11 mouse cellular contexts compared by ENCODE assay signal in genomic region chr3:53234689-53235088, GRCm38 (mm10).
DNase-seq lines count a peak whose midpoint lies in the region; TF ChIP-seq lines count a peak whose summit lies in the region.
"Had no signal": no experiment of that assay in that cellular context is flagged by ENCODE, and none has a peak within 500 bp of the region (broad histone marks: within the 10 kb centered on the region; RNA-seq: fewer than 3 reads in every experiment).

No protein-coding gene starts in this region.

- TF ChIP-seq CTCF in left cerebral cortex, adult 2 months (IDR thresholded peaks at IDR 0.05), result peak; percentile 46

- H3K4me3 ChIP-seq in left cerebral cortex, adult 2 months, result no peak overlapping the region
- H3K4me3 ChIP-seq: intestine, embryonic 15.5 days; limb, embryonic 15.5 days; neural tube, embryonic 12.5 days had no signal

- intact Hi-C loops in left cerebral cortex, adult 2 months (cut with DNase I), result no loop called here
- intact Hi-C loops in left cerebral cortex, postnatal 4 days (cut with DNase I), result no loop called here

- H3K27ac ChIP-seq in left cerebral cortex, adult 2 months, result no peak overlapping the region
- H3K27ac ChIP-seq: intestine, embryonic 15.5 days; limb, embryonic 15.5 days; neural tube, embryonic 12.5 days had no signal

- peak; percentile 46 for DNase-seq in cerebellum, adult 9-10 months
- no peak for DNase-seq in cerebellum, adult 18-20 months
- no peak for DNase-seq in left cerebral cortex, adult 2 months (ENCODE audit: extremely low spot score in 1 of 2, low spot score in 2 of 2)
- DNase-seq in left cerebral cortex, postnatal 4 days, result no peak
- DNase-seq in 416B (ENCODE audit: low read depth) (peak; percentile 8), ZHBTc4 (ENCODE audit: low read depth, low spot score) (peak; percentile 60)
- DNase-seq in adrenal gland, postnatal 4 days (ENCODE audit: low spot score in 2 of 2), result no peak
- no peak for DNase-seq in urinary bladder, postnatal 14 days (ENCODE audit: low spot score)

Comparison
In these comparisons a context has a peak if more than half of its experiments do, and no peak if none do; other contexts are left out.
1. DNase-seq: peak in cerebellum, adult 9-10 months (single experiment), 416B (single experiment) and ZHBTc4 (single experiment); none in cerebellum, adult 18-20 months (0 of 2), left cerebral cortex, adult 2 months (0 of 2), left cerebral cortex, postnatal 4 days (single experiment), adrenal gland, postnatal 4 days (0 of 2) and urinary bladder, postnatal 14 days (single experiment).